Mouse (Mus musculus) kidney, postnatal 36 days (tissue): ENCODE measurements around the gene Pi16.

Source experiments
- DNase-seq, 2 experiments: peaks; one replicate each; pipeline ENCODE4 v3.0.0; 2021 to 2022; ENCODE audit warnings: mixed read lengths in 2 of 2

Gene Pi16

GRCm38 (mm10) chr17:29304376-29305057 lies 13.0 kb upstream of the Pi16 start:
- DNase-seq, result no peak

DNA sequence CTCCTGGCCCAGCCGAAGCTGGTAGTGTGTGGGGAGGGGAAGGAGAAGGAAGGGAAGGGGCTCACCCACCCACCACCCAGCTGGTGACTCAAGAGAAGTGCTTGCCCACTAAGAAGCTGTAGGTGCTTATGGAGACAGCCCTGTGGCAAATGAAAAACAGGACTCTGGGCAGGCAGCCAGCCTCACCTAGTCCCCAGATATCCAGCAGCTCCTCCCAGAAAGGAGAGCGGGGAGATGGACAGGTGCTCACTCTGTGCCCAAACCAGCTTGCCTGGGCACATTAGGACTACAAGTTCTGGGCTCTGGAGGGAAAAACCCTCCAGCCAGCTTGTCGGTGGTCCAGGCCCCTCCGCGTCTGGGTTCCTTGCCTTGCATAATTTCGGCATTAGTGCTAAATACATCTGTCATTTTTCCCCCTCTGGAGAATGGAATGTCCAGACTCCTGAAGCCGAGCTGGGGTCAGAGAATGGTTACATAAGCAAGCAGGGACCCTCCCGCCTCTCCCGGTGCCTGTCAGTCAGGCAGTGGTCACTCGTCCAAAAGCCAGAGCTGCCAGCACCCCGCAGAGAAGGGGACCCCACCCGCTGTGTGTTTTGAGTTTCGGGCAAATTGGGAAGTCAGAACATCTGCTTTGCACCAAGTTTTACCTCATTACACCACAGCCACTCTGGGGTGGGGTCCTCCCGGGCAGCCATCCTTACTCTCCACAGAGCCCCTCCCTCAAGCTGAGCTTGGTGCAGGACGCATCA lies 12.2 kb upstream of the Pi16 start:
- peak in 1 of 2 experiments; percentile 68 for DNase-seq

DNA sequence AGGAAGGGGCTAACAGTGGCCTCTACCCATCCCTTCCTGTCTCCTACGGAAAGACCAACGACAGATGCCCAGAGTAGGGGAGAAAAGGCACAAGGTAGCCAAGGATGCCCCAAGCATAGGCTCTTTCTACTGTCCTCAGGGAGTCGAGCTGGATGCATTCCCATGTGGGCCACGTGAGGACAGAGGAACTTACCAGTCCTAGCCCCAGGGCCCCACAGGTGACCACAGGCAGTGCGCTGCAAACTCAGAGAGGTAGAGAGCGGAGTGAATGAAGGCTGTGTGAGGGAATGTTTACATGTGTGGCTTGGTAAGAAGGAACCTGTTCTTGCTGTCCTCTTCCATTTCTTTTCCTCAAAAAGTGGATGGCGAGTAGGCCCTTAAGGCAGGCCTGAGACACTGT lies 11.6 kb upstream of the Pi16 start:
- DNase-seq, result no peak

DNA sequence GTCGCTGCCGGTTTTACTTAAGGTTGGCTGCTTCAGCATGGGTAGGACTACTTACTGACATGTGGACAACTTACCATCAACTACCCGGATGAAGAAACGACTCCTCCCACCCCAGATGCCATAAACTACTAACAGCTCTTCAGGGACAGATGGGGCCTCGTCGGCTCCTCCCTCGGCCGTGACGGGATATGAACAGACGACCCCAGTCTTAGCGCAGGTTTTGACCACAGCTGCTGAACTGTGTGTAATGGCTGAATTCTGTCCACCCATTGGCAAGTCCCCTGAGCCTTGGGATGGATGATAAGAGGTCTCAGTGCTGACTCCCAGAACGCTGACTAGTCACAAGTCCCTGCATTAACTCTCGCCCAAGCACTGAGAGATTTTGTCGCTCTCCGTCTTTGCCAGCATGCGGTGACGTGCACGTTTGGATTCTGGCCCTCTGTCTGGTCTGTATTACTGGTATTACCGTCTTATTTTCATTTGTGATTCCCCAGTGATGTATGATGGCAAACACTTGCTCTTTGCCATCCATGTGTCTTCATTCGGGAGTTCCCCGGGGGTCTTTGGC lies 7.3 kb upstream of the Pi16 start:
- no peak for DNase-seq

DNA sequence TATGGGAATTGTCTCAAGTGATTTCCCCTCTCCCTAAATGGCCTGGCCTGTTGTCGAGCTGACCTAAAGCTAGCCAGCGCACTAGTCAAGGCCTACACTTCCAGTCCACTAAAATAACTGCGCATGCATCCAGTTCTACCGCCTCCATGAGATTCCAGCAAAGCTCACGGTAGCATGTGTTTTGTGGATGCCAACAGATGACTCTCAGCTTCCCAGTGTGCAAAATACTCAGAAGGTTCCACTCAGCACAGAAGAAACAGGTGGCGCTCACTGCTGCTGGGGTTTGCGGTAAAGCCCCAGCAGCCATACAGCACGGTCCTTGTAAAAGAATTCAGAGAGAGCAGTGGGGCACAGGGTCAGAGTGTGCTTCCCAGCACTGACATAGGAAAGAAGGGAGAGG lies 5.9 kb upstream of the Pi16 start:
- no peak for DNase-seq

GRCm38 (mm10) chr17:29312082-29312481 lies 5.4 kb upstream of the Pi16 start:
- no peak for DNase-seq

DNA sequence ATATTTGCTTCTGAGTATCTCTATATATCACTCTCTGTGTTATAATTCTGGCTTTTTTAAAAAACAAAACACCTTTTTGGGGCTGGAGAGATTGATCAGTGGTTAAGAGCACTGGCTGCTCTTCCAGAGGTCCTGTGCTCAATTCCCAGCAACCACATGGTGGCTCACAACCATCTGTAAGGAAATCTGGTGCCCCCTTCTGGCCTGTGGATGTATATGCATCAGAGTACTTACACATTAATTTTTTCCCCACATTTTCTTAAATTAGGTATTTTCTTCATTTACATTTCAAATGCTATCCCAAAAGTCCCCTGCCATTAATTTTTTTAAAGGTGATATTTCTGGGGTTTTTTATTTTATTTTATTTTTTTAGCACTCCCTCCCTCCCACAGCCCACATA lies 4.2 kb upstream of the Pi16 start:
- DNase-seq, result no peak

DNA sequence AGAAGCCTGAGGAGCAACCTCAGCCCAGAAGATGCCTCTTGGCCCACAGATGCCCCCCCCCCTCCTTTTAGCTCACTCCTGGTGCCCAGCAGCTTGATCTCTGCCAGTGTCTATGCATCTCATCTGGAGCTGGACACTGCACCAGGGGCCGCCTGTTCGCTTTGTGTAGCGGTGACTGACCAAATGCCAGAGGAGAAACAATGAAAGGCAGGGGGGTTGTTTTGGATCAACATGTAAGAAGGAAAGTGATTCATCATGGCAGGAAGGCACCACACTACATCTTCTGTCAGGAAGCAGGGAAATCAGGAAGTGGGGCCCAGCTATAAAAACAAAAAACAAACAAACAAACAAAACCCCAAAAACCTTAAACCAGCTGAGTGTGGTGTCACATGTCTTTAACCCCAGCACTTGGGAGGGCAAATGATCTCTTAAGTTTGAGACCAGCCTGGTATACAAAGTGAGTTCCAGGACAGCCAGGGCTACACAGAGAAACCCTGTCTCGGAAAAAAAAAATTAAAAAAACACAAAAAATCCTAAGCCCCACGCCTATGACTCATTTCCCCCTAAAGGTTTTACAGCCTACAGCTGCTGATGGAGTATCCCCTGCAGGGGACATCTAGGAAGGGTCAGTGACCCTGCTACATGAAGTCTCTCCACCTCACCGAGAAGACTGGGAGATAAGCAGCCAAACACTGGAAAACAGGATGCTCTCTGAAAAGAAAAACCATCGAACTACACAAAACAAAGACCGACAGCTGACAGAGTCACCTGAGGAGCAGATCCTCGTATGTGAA lies 1.6 kb upstream of the Pi16 start:
- peak; percentile 55 to 64 for DNase-seq

DNA sequence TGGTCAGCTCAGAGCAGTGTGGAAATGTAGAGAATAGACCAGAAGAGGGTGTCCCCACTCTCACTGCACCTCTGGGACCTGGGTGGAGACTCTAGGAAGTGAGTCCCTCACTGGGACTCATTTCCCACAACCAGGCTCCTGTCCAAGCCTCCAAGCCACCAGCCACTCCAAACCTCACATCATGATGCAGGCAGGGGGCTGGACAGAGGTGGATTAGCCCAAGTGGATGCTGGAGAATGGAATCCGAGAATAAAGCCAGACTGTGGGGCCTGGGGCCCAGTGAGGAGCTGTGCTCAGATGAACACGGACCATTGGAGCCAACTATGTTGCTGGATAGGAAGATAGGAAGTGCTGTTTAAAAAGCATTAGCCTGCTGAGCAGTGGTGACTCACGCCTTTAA lies 589 bp upstream of the Pi16 start:
- no peak for DNase-seq

- no peak for DNase-seq
Observed at GRCm38 (mm10) chr17:29318731-29319250, 1.3 kb downstream of the Pi16 start.

GRCm38 (mm10) chr17:29319476-29319875 lies 2.0 kb downstream of the Pi16 start:
- no peak for DNase-seq

DNA sequence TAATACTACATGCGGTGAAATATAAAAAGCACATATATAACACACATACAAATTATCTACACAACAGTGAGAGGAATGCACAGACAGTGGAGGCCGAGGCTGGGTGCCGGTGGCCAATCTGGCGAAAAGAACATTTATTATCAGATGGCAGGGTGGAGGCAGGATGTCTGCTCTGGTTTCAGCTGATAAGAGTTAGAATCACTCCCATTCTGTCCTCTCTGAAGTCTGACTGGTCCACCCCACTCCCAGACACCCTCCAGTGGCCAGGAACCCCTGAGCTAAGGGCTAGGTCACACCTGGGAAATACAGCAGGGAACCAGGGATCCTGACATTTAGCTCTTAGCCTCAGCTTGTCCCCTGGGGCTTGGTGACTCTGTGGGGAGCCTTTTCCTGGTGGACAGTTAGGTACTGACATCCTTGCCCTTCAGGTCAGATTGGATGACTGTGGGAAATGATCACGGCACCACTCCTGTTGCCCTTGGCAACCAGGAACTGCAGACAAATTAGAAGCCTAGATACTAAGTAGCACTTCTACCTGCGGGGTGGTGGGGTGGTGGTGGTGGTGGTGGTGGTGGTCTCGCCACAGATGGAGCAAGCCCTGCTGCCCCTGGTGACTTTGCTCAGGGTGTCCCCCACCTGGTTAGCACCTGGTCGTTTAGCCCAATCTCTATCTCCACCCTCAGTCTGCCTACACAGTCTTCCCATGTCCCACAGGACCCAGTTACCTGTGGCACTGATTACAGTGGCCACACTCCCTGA lies 2.6 kb downstream of the Pi16 start:
- no peak for DNase-seq

DNA sequence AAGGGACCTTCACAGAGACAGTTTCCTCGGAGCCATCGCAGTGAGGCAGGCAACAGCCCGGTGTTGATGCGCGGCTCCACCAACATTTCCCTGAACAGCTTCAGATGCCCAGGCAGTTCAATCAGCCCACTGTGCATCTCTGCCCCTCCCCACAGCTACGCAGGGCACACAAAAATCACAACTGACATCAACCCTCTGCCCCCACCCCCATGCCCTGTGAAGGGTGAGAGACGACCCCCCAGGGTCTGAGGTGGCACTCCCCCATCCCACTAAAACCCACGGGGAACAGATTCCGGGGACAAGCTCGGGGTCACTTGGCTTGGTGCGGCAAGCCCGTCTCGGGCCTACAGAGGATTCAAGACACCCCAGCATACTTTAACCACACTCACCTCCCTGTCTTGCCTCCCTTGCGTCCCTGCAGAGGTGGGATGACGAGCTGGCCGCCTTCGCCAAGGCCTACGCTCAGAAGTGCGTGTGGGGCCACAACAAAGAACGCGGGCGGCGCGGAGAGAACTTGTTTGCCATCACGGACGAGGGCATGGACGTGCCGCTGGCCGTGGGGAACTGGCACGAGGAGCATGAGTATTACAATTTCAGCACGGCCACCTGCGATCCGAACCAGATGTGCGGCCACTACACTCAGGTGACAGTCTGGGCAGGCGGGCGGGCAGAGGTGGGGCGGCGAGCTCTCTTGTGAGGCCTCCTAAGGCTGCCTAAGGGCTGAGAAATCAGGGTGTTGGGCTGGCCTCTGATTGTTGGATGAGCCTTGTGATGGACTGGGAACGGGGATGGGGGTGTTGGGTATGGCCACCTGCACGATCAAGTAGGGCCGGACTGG lies 4.5 kb downstream of the Pi16 start:
- no peak for DNase-seq

- DNase-seq, result peak; percentile 60 to 73
Observed at GRCm38 (mm10) chr17:29322603-29322962, 5.1 kb downstream of the Pi16 start.

GRCm38 (mm10) chr17:29323625-29324024 lies 6.1 kb downstream of the Pi16 start:
- DNase-seq, result no peak

DNA sequence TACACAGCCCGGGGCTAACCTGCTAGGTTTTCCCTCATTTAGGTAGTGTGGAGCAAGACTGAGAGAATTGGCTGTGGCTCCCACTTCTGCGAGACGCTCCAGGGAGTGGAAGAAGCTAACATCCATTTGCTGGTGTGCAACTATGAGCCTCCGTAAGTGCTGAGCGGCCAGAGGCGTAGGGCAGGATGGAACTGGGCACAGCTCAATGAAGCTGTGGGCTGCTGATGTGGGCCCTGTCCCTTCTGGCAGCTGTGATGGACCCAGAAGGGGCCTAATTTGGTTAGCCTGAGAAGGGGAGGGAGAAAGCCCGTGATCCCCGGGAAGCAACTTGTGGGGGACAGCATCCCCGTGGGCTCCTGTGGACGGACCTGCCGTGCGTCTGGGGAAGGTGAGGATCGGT lies 8.4 kb downstream of the Pi16 start:
- no peak for DNase-seq

DNA sequence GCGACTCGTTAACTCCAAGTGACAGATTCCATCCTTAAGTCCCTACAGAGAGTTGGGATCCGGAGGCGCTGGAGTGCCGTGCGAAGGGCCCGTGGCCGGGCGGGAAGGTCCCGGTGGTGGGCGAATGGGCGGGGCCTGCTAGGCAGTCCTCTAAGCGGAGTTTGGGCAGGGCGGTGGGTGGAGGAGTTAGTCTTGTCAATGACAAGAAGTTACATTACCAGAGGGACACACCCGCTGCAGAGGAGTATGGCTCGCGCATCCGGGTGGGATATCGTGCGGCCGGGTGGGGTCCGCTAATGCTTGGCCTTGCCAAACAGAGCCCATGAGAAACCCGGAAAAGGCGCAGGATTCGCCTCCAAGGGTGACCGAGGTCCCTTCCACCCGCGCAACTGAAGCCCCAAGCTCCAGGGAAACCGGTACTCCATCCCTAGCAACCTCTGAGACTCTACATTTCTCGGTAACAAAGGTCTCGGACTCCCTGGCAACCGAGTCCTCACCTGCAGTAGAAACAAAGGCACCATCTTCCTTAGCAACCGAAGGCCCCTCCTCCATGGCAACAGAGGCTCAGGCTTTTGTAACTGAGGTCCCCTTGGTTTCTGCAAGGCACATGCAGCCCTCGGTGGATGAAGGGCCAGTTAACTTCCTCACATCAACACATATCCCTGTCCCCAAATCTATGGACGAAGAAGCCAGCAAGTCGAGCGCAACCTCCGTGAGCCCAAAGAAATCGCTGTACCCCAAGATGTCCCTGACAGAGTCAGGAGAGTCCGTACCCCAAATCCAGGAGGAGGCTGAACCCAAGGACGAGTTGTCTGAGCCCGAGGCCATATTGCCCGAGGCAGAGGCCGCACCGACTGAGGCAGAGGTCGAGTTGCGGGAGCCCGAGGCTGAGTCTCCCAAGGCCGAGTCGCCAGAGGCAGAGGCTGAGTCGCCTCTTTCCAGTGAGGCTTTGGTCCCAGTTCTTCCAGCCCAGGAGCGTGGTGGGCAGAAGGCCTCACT lies 9.3 kb downstream of the Pi16 start:
- DNase-seq, result peak in 1 of 2 experiments; percentile 49

GRCm38 (mm10) chr17:29327691-29328090 lies 10.2 kb downstream of the Pi16 start:
- DNase-seq, result no peak

DNA sequence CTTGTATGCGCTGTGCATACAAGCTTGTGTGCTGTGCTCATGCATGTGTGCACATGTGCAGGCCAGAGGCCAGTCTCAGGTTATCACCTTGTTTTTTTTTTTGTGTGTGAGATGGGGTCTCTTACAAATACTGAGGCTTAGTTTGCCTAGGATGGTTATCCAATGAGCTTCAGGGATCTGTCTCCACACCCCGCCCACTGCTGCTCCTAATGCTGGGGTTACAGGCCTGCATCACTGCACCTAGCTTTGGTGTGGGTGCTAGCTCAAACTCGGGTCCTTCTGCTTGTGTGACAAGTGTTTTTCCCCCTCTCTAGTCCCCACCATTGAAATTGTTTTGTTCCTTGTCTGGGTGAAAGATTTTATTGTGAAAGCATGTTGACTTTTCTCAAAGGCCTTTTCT lies 12.7 kb downstream of the Pi16 start:
- no peak for DNase-seq
